Mouse (Mus musculus) midbrain, embryonic 14.5 days (tissue): ENCODE data around the gene Sync. TPM values are rescaled to one million over a fixed set of nuclear protein-coding genes. Genes with fewer than 3 reads are reported as not detected.

Experiments used
- ATAC-seq: fragments of 200-750 bp; cut with Nextera tagmentation; 2 replicates; pipeline ENCODE4 v1.8.0; 2017; ENCODE audit warnings: moderate number of reproducible peaks, moderate library complexity; ENCODE audit not compliant: low FRiP score, low TSS enrichment
- DNase-seq: peaks from one replicate; pipeline ENCODE4 v3.0.0-alpha.2; 2015
- H3K27ac ChIP-seq: fragments of 300-500 bp; sonication (generic); replicated peaks from 2 replicates; pipeline ENCODE4 v1.5.1; 2014; ENCODE audit warnings: mild to moderate bottlenecking, low read depth, low read length, moderate library complexity
- H3K27me3 ChIP-seq: fragments of 300-500 bp; sonication (generic); 2 replicates; pipeline ENCODE4 v1.6.1; 2014; ENCODE audit warnings: low read length, control low read depth, mixed read lengths; ENCODE audit not compliant: control insufficient read depth, insufficient read depth
- H3K36me3 ChIP-seq: fragments of 300-500 bp; sonication (generic); 2 replicates; pipeline ENCODE4 v1.6.1; 2014; ENCODE audit warnings: low read length, control low read depth; ENCODE audit not compliant: control insufficient read depth, insufficient read depth
- H3K4me1 ChIP-seq: fragments of 300-500 bp; sonication (generic); 2 replicates; pipeline ENCODE4 v1.6.1; 2014; ENCODE audit warnings: mild to moderate bottlenecking, antibody characterized with exemption, low read length, control low read depth; ENCODE audit not compliant: control insufficient read depth, insufficient read depth
- H3K4me2 ChIP-seq: fragments of 300-500 bp; sonication (generic); 2 replicates; pipeline ENCODE4 v1.6.1; 2014; ENCODE audit warnings: mild to moderate bottlenecking, low read length, moderate library complexity
- H3K4me3 ChIP-seq: fragments of 300-500 bp; sonication (generic); replicated peaks from 2 replicates; pipeline ENCODE4 v1.5.1; 2014; ENCODE audit warnings: low read depth, low read length
- H3K9ac ChIP-seq: fragments of 300-500 bp; sonication (generic); replicated peaks from 2 replicates; pipeline ENCODE4 v1.6.1; 2014; ENCODE audit warnings: mild to moderate bottlenecking, low read length, moderate library complexity
- H3K9me3 ChIP-seq: fragments of 300-500 bp; sonication (generic); 2 replicates; pipeline ENCODE4 v1.6.1; 2016; ENCODE audit warnings: low read length, control low read depth, mixed read lengths; ENCODE audit not compliant: control insufficient read depth
- WGBS: fragments of 180-500 bp; shearing (Covaris S2); extraction: QIAGEN DNeasy Blood & Tissue Kit; methylation state at CpG from one replicate; pipeline ENCODE4 v1.1.7; 2014; 5-methylcytosine and 5-hydroxymethylcytosine counted together
- polyA plus RNA-seq: library from polyadenylated mRNA; unstranded; fragments of >200 nt; fragmentation: Nextera tagmentation; extraction: Ambion mirVana; gene quantifications from 2 replicates; pipeline ENCODE4 v1.2.1, GENCODE M21; 2014

Gene Sync
- polyA plus RNA-seq, 1 experiment from 2014 or later = 0.54 TPM

GRCm38 (mm10) chr4:129303816-129304215 is 16.4 kb downstream of the Sync start:
- DNase-seq (no peak), ATAC-seq (no peak)
- 91% methylated on average over 9 of the region's 9 CpGs for WGBS
- H3K9ac ChIP-seq = no peak overlapping the region
- H3K4me3 ChIP-seq = no peak overlapping the region
- no peaks in the 10 kb centered on the region for H3K4me1 ChIP-seq
- H3K9me3 ChIP-seq = no peaks in the 10 kb centered on the region
- H3K4me2 ChIP-seq = no peak overlapping the region
- H3K27me3 ChIP-seq = no peaks in the 10 kb centered on the region
- H3K27ac ChIP-seq = no peak overlapping the region
- H3K36me3 ChIP-seq = peaks cover 33% of the 10 kb centered on the region

DNA sequence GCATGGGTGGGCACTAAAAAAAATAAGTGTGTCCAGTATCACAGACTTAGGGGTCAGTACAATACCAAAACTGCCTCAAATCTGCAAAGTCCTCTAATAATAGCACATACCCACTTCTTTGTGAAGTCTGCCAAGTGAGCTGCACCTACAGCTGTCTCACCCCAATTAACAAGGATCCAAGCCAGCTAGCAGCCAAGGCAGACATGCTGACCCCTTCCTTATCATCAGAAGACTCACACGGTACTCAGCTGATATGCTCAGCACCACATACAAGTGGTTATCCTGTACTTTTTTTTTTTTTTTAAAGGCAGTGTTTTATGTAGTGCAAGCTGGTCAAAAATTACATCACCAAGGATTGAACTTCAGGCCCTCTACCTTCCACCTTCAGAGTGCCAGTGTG is 16.9 kb downstream of the Sync start:
- 74% methylated on average over 1 of the region's 1 CpGs for WGBS
- ATAC-seq = no peak
- H3K36me3 ChIP-seq = peaks cover 38% of the 10 kb centered on the region
- no peaks in the 10 kb centered on the region for H3K27me3 ChIP-seq
- no peak overlapping the region for H3K27ac ChIP-seq
- DNase-seq = no peak
- H3K9me3 ChIP-seq = no peaks in the 10 kb centered on the region
- H3K4me2 ChIP-seq = no peak overlapping the region
- no peak overlapping the region for H3K9ac ChIP-seq
- no peaks in the 10 kb centered on the region for H3K4me1 ChIP-seq
- no peak overlapping the region for H3K4me3 ChIP-seq

DNA sequence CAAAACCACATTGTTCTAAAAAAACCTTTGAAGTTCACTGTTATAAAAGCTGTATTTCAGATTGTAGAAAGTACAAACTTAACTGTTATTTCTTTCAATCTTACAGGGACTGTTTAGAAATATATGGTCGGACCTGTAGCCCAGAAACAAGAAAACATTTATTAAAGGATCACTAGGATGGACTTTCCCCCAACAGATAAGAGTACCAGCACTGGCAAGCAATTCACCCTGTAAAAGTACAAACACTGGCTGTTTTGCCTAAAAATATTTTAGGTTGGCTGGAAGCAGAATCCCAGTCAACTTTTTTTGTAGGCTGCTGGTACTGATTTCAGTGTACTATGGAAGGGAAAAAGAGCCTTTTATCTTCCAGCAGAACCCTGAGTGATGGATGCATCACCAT is 20.5 kb downstream of the Sync start:
- ATAC-seq (no peak), DNase-seq (no peak)
- Histone ChIP-seq H3K27me3 (no peaks in the 10 kb centered on the region), H3K9me3 (no peaks in the 10 kb centered on the region), H3K4me1 (no peaks in the 10 kb centered on the region), H3K4me2 (no peak overlapping the region), H3K4me3 (no peak overlapping the region), H3K27ac (no peak overlapping the region), H3K9ac (no peak overlapping the region), H3K36me3 (peaks cover 66% of the 10 kb centered on the region)
- 96% methylated on average over 1 of the region's 1 CpGs for WGBS

DNA sequence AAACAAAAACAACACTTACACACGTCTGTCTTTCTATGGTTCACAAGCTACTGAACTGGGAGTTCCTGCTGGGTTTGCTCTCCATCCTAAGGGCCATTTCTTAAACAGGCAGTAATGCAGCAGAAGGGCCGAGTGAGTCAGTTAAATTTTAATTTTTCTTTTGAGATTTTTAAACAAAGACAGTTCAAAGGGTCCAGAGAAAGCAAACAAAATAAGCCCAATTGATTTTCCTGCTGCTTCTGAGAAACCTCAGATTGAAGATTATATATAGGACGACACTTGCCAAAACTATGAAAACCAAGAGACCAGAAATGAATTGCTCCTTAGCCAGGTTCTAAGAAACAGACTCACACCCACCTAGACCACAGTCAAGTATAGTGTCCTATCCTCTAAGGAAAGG is 26.5 kb downstream of the Sync start:
- no peaks in the 10 kb centered on the region for H3K9me3 ChIP-seq
- H3K27ac ChIP-seq = no peak overlapping the region
- ATAC-seq = no peak
- WGBS = 86% methylated on average over 3 of the region's 3 CpGs
- peaks cover 88% of the 10 kb centered on the region for H3K36me3 ChIP-seq
- no peak overlapping the region for H3K9ac ChIP-seq
- no peak for DNase-seq
- H3K4me2 ChIP-seq = no peak overlapping the region
- H3K4me3 ChIP-seq = no peak overlapping the region
- no peaks in the 10 kb centered on the region for H3K4me1 ChIP-seq
- no peaks in the 10 kb centered on the region for H3K27me3 ChIP-seq

DNA sequence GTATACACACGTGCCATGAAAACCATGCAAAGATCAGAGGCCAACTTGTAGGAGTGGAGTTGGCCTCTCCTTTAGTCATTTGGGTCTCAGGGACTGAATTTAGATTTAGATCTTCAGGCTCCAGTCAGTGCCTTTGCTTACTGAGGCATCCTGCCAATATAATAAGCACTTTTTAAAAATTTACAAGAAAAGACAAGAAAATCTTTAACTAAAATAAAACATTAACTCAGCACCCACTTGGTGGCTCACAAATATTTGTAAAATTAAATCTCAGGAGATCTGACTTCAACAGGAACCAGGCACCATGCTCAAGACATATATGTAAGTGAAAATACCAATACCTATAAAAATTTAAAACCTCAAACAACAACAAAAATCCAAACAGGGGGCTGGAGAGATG is 33.5 kb downstream of the Sync start:
- Histone ChIP-seq H3K9me3 (no peaks in the 10 kb centered on the region), H3K36me3 (peaks cover 75% of the 10 kb centered on the region), H3K4me2 (no peak overlapping the region), H3K27ac (no peak overlapping the region), H3K9ac (no peak overlapping the region), H3K27me3 (no peaks in the 10 kb centered on the region), H3K4me3 (no peak overlapping the region), H3K4me1 (no peaks in the 10 kb centered on the region)
- no peak for DNase-seq
- no peak for ATAC-seq
- 94% methylated on average over 1 of the region's 1 CpGs for WGBS

DNA sequence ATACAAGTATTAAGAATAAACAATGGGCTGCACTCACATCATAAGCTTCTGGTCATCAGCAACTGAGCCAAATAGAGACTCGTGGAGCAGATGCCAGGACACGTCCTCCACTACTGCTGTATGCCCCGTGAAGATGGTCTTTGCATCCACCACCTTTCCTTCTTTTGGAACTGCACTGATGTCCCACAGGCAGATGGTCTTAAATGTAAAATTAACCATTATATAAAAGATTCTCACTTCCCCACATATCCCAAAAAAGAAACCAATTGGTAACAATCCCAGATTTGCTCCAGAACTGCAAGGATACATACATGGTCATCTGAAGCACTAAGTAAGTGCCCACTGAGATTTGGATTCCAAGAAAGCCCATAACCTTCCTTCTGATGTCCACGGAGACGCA is 34.6 kb downstream of the Sync start:
- Histone ChIP-seq H3K27me3 (no peaks in the 10 kb centered on the region), H3K9ac (no peak overlapping the region), H3K36me3 (peaks cover 74% of the 10 kb centered on the region), H3K9me3 (no peaks in the 10 kb centered on the region), H3K4me2 (no peak overlapping the region), H3K27ac (no peak overlapping the region), H3K4me1 (no peaks in the 10 kb centered on the region), H3K4me3 (no peak overlapping the region)
- ATAC-seq = no peak
- WGBS = 95% methylated on average over 5 of the region's 5 CpGs
- no peak for DNase-seq

- no peak overlapping the region for H3K4me3 ChIP-seq
- H3K4me1 ChIP-seq = no peaks in the 10 kb centered on the region
- peaks cover 74% of the 10 kb centered on the region for H3K36me3 ChIP-seq
- H3K27ac ChIP-seq = no peak overlapping the region
- WGBS = 100% methylated on average over 1 of the region's 1 CpGs
- H3K27me3 ChIP-seq = no peaks in the 10 kb centered on the region
- no peaks in the 10 kb centered on the region for H3K9me3 ChIP-seq
- ATAC-seq (no peak), DNase-seq (no peak)
- H3K4me2 ChIP-seq = no peak overlapping the region
- no peak overlapping the region for H3K9ac ChIP-seq
These were observed 36.1 kb downstream of the Sync start for GRCm38 (mm10) chr4:129323491-129323890.

- ATAC-seq (no peak), DNase-seq (no peak)
- WGBS = 93% methylated on average over 1 of the region's 1 CpGs
- H3K4me1 ChIP-seq = no peaks in the 10 kb centered on the region
- H3K4me3 ChIP-seq = no peak overlapping the region
- H3K36me3 ChIP-seq = peaks cover 70% of the 10 kb centered on the region
- H3K9me3 ChIP-seq = no peaks in the 10 kb centered on the region
- no peak overlapping the region for H3K9ac ChIP-seq
- H3K4me2 ChIP-seq = no peak overlapping the region
- H3K27ac ChIP-seq = no peak overlapping the region
- no peaks in the 10 kb centered on the region for H3K27me3 ChIP-seq
These were observed 37.3 kb downstream of the Sync start for GRCm38 (mm10) chr4:129324756-129325155.

DNA sequence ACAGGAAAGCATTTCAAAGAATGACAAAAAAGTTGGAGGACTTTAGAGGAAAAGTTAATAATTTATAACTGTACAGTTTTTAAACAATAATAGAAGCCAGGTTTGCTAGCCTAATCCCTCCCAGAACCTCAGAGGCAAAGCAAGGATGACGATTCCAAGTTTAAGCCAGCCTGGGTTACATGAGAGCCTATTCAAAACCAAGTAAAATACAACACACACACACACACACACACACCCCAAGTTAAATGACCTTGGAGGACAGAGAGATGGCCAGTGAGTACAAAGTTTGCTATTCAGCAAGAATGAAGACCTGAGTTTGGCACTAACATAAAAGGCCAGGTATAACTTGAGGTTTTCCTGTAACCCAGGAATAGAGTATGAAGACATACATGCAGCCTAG is 38.8 kb downstream of the Sync start:
- ATAC-seq (no peak), DNase-seq (no peak)
- WGBS = 63% methylated on average over 1 of the region's 1 CpGs
- no peaks in the 10 kb centered on the region for H3K4me1 ChIP-seq
- H3K9me3 ChIP-seq = no peaks in the 10 kb centered on the region
- no peaks in the 10 kb centered on the region for H3K27me3 ChIP-seq
- no peak overlapping the region for H3K4me3 ChIP-seq
- peaks cover 56% of the 10 kb centered on the region for H3K36me3 ChIP-seq
- H3K27ac ChIP-seq = no peak overlapping the region
- no peak overlapping the region for H3K9ac ChIP-seq
- H3K4me2 ChIP-seq = no peak overlapping the region
